ENCODE assay signal across 25 mouse cellular contexts in the genomic region with DNA sequence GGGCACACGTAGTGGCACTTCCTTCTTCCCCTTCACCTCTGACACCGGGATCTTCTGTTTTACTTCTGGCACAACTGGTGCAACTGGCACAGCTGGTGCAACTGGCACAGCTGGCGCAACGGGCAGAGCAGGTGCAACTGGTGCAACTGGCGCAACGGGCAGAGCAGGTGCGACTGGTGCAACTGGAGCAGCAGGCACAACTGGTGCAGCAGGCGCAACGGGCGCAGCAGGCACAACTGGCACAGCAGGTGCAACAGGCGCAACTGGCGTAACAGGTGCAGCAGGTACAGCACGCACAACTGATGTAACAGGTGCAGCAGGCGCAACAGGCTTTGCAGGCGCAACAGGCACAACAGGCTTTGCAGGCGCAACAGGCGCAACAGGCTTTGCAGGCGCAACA. TPM values are rescaled to one million over a fixed set of nuclear protein-coding genes. Genes with fewer than 3 reads are reported as not detected.
DNase-seq lines count a peak whose midpoint lies in the region; ATAC-seq and TF ChIP-seq lines count a peak whose summit lies in the region.
"Had no signal": no experiment of that assay in that cellular context is flagged by ENCODE, and none has a peak within 500 bp of the region (broad histone marks: within the 10 kb centered on the region; RNA-seq: fewer than 3 reads in every experiment).

No protein-coding gene starts in this region.

- H3ac ChIP-seq in myocyte (ENCODE audit: control insufficient read depth, insufficient read length) = no peak overlapping the region

- H3K4me1 ChIP-seq in E14TG2a.4 (replicated peaks; ENCODE audit: low read depth, low read length) (0 out of 2 replicates have a peak, but pooled peaks cover 4% of the 10 kb centered on the region), ES-Bruce4 (ENCODE audit: control insufficient read depth, insufficient read depth, low read length) (no peaks in the 10 kb centered on the region)
- H3K4me1 ChIP-seq in forebrain, embryonic 11.5 days (replicated peaks; ENCODE audit: control insufficient read depth, insufficient read depth, low read length) = no peaks in the 10 kb centered on the region
- H3K4me1 ChIP-seq: embryonic facial prominence, embryonic 10.5 days; embryonic facial prominence, embryonic 12.5 days; forebrain, embryonic 10.5 days had no signal

- no peak overlapping the region for H3K9ac ChIP-seq in ES-Bruce4 (ENCODE audit: low read depth, poor library complexity, severe bottlenecking)
- H3K9ac ChIP-seq in forebrain, embryonic 11.5 days (ENCODE audit: low read length) = no peak overlapping the region
- H3K9ac ChIP-seq: embryonic facial prominence, embryonic 12.5 days had no signal

- DNase-seq in fat pad, adult 2 months (ENCODE audit: extremely low read depth, low read depth, low spot score) = peak; percentile 28
- no peak for DNase-seq in ovary, postnatal 10 days (ENCODE audit: low spot score)
- DNase-seq in urinary bladder, postnatal 25 days (ENCODE audit: low spot score) = no peak
- no peak for DNase-seq in urinary bladder, adult 2 months (ENCODE audit: low spot score)
- DNase-seq in forebrain, embryonic 11.5 days (ENCODE audit: low spot score) = no peak
- DNase-seq: adrenal gland, adult 8-10 months; adrenal gland, postnatal 14 days; adrenal gland, postnatal 36 days; cerebellum, adult 11-12 months; cerebellum, adult 2 months; cerebellum, adult 9-10 months; cerebellum, postnatal 10 days; cerebellum, postnatal 25 days had no signal

- no peak overlapping the region for H3K27ac ChIP-seq in ES-Bruce4 (ENCODE audit: insufficient read depth, low read length)
- H3K27ac ChIP-seq in forebrain, embryonic 11.5 days (ENCODE audit: low read depth, low read length) = no peak overlapping the region
- H3K27ac ChIP-seq: embryonic facial prominence, embryonic 10.5 days; embryonic facial prominence, embryonic 12.5 days; forebrain, embryonic 10.5 days had no signal

- no peak for TF ChIP-seq POLR2A in ES-Bruce4 (IDR thresholded peaks at IDR 0.05; ENCODE audit: insufficient read depth, low read length)
- TF ChIP-seq POLR2A in myocyte (IDR thresholded peaks at IDR 0.05; ENCODE audit: insufficient read length, low read depth) = no peak

- TF ChIP-seq CTCF in E14TG2a.4 (conservative IDR thresholded peaks at IDR 0.05; ENCODE audit: low read length) (no peak), ES-Bruce4 (IDR thresholded peaks at IDR 0.05; ENCODE audit: low read depth, low read length) (no peak)

- no peak for TF ChIP-seq EP300 in ES-Bruce4 (IDR thresholded peaks at IDR 0.05; ENCODE audit: insufficient read depth, low read depth, low read length)

- H3K36me3 ChIP-seq in E14TG2a.4 (ENCODE audit: insufficient read depth, low read length) (no peaks in the 10 kb centered on the region), ES-Bruce4 (ENCODE audit: control insufficient read depth, insufficient read depth, low read length, poor library complexity, severe bottlenecking) (no peaks in the 10 kb centered on the region), myocyte (ENCODE audit: control insufficient read depth, insufficient read depth) (no peaks in the 10 kb centered on the region)
- H3K36me3 ChIP-seq in forebrain, embryonic 11.5 days (ENCODE audit: control insufficient read depth, insufficient read depth, low read length) = no peaks in the 10 kb centered on the region
- H3K36me3 ChIP-seq: embryonic facial prominence, embryonic 10.5 days; embryonic facial prominence, embryonic 12.5 days; forebrain, embryonic 10.5 days had no signal

- H3K9me3 ChIP-seq in E14TG2a.4 (ENCODE audit: low read length) = no peaks in the 10 kb centered on the region
- H3K9me3 ChIP-seq in ES-Bruce4 (replicated peaks; ENCODE audit: control insufficient read depth, insufficient read depth, low read length, poor library complexity, severe bottlenecking) = no peaks in the 10 kb centered on the region
- H3K9me3 ChIP-seq in forebrain, embryonic 11.5 days (ENCODE audit: control insufficient read depth, low read length) = no peaks in the 10 kb centered on the region
- H3K9me3 ChIP-seq: embryonic facial prominence, embryonic 10.5 days; embryonic facial prominence, embryonic 12.5 days; forebrain, embryonic 10.5 days had no signal

- ATAC-seq in forebrain, embryonic 11.5 days (replicated peaks; ENCODE audit: low FRiP score) = no peak
- ATAC-seq: forebrain, embryonic 14.5 days; forebrain, embryonic 16.5 days had no signal

- H3K79me2 ChIP-seq in myocyte (ENCODE audit: control insufficient read depth, insufficient read depth) = no peaks in the 10 kb centered on the region

- H3K27me3 ChIP-seq in E14TG2a.4 (ENCODE audit: insufficient read depth, low read length) (peaks cover 8% of the 10 kb centered on the region; the same call in 1 of the 2 replicates), ES-Bruce4 (ENCODE audit: control insufficient read depth, insufficient read depth, low read length, poor library complexity, severe bottlenecking) (no peaks in the 10 kb centered on the region), myocyte (ENCODE audit: control insufficient read depth, insufficient read depth, insufficient read length) (no peaks in the 10 kb centered on the region)
- no peaks in the 10 kb centered on the region for H3K27me3 ChIP-seq in forebrain, embryonic 11.5 days (ENCODE audit: control insufficient read depth, insufficient read depth, low read length)
- H3K27me3 ChIP-seq: embryonic facial prominence, embryonic 12.5 days had no signal

- no peak overlapping the region for H3K4me2 ChIP-seq in myocyte (ENCODE audit: low read depth)
- no peak overlapping the region for H3K4me2 ChIP-seq in forebrain, embryonic 11.5 days (ENCODE audit: low read depth, low read length, severe bottlenecking)
- H3K4me2 ChIP-seq: embryonic facial prominence, embryonic 12.5 days had no signal

- WGBS in forebrain, embryonic 11.5 days = 76% methylated on average over 18 of the region's 18 CpGs

- H3K4me3 ChIP-seq in E14TG2a.4 (replicated peaks; ENCODE audit: low read length) (peak overlapping the region; percentile 43), ES-Bruce4 (ENCODE audit: low read depth, low read length) (0 out of 2 replicates have a peak overlapping the region, but pooled peaks have one; percentile 1), myocyte (no peak overlapping the region)
- H3K4me3 ChIP-seq in forebrain, embryonic 11.5 days (ENCODE audit: low read depth, low read length) = no peak overlapping the region
- H3K4me3 ChIP-seq: embryonic facial prominence, embryonic 10.5 days; embryonic facial prominence, embryonic 12.5 days; forebrain, embryonic 10.5 days had no signal

TF ChIP-seq in myocyte, 11 proteins besides CTCF, POLR2A, EP300 and RAD21:
- TF ChIP-seq REST (IDR thresholded peaks at IDR 0.05; ENCODE audit: insufficient read depth, insufficient read length) = no peak
- TF ChIP-seq MYOG (IDR thresholded peaks at IDR 0.05; ENCODE audit: control insufficient read depth in 1 of 3, insufficient read depth in 1 of 3, insufficient read length in 2 of 3, low read depth in 2 of 3) = peak in 2 of 3 experiments; percentile 74 to 92
- peak; percentile 66 for TF ChIP-seq TCF3 (IDR thresholded peaks at IDR 0.05; ENCODE audit: insufficient read length, low read depth)
- peak in 2 of 3 experiments; percentile 65 to 76 for TF ChIP-seq MYOD1 (IDR thresholded peaks at IDR 0.05; ENCODE audit: control insufficient read depth in 1 of 3, insufficient read length in 2 of 3, low read depth in 2 of 3)

RNA-seq across cellular contexts. Expression of gene Akap14, which starts 5.5 kb away (rescaled TPM):
- not detected in 2 replicates for polyA plus RNA-seq in ES-Bruce4 (2011; ENCODE audit: insufficient read depth, insufficient read length, low read depth, missing spikeins)
- polyA plus RNA-seq in myocyte (2012; fragmentation: generic; extraction: Trizol) = not detected
- not detected in 2 replicates for polyA plus RNA-seq in urinary bladder, adult 2 months (2012; rRNA removed)
- polyA plus RNA-seq in forebrain, embryonic 11.5 days (2014; fragmentation: Nextera tagmentation; extraction: Ambion mirVana) = 0.11 TPM in 1 of 2 replicates, not detected in the other
- polyA plus RNA-seq: forebrain, embryonic 14.5 days; frontal cortex, adult 2 months had no signal

RNA-seq across cellular contexts. Expression of gene Ndufa1, which starts 27.8 kb away (rescaled TPM):
- polyA plus RNA-seq in ES-Bruce4 (2011; ENCODE audit: insufficient read depth, insufficient read length, low read depth, missing spikeins) (114 and 118 TPM in 2 replicates), myocyte (2012; fragmentation: generic; extraction: Trizol) (250 TPM)
- polyA plus RNA-seq in urinary bladder, adult 2 months (2012; rRNA removed) = 400 and 528 TPM in 2 replicates
- 366 and 371 TPM in 2 replicates for polyA plus RNA-seq in forebrain, embryonic 11.5 days (2014; fragmentation: Nextera tagmentation; extraction: Ambion mirVana)

RNA-seq across cellular contexts. Expression of gene Rnf113a1, which starts 27.9 kb away (rescaled TPM):
- 5.3 and 9.1 TPM in 2 replicates for polyA plus RNA-seq in ES-Bruce4 (2011; ENCODE audit: insufficient read depth, insufficient read length, low read depth, missing spikeins)
- polyA plus RNA-seq in myocyte (2012; fragmentation: generic; extraction: Trizol) = 3.0 TPM
- 5.9 and 7.4 TPM in 2 replicates for polyA plus RNA-seq in urinary bladder, adult 2 months (2012; rRNA removed)
- polyA plus RNA-seq in forebrain, embryonic 11.5 days (2014; fragmentation: Nextera tagmentation; extraction: Ambion mirVana) = 13.1 and 13.3 TPM in 2 replicates

RNA-seq across cellular contexts. Expression of gene Nkap, which starts 36.5 kb away (rescaled TPM):
- 26.1 and 27.2 TPM in 2 replicates for polyA plus RNA-seq in ES-Bruce4 (2011; ENCODE audit: insufficient read depth, insufficient read length, low read depth, missing spikeins)
- polyA plus RNA-seq in myocyte (2012; fragmentation: generic; extraction: Trizol) = 2.3 TPM
- 4.2 and 5.3 TPM in 2 replicates for polyA plus RNA-seq in urinary bladder, adult 2 months (2012; rRNA removed)
- 24.3 and 27.4 TPM in 2 replicates for polyA plus RNA-seq in forebrain, embryonic 11.5 days (2014; fragmentation: Nextera tagmentation; extraction: Ambion mirVana)

RNA-seq across cellular contexts. Expression of gene Gm9, which starts 47.7 kb away (rescaled TPM):
- 3.0 and 3.3 TPM in 2 replicates for polyA plus RNA-seq in ES-Bruce4 (2011; ENCODE audit: insufficient read depth, insufficient read length, low read depth, missing spikeins)
- not detected for polyA plus RNA-seq in myocyte (2012; fragmentation: generic; extraction: Trizol)
- polyA plus RNA-seq in urinary bladder, adult 2 months (2012; rRNA removed) = not detected in 2 replicates
- not detected in 2 replicates for polyA plus RNA-seq in forebrain, embryonic 11.5 days (2014; fragmentation: Nextera tagmentation; extraction: Ambion mirVana)
- polyA plus RNA-seq: C2C12; cerebellum, adult 2 months; cortical plate, adult 2 months; embryonic facial prominence, embryonic 10.5 days; embryonic facial prominence, embryonic 12.5 days; embryonic facial prominence, embryonic 14.5 days; forebrain, embryonic 10.5 days; forebrain, embryonic 14.5 days; forebrain, embryonic 16.5 days; frontal cortex, adult 2 months had no signal

Comparison
In these comparisons a context has a peak if more than half of its experiments do, and no peak if none do; other contexts are left out.
1. H3K4me3 ChIP-seq: peak in E14TG2a.4 (single experiment) and ES-Bruce4 (single experiment); none in myocyte (single experiment) and forebrain, embryonic 11.5 days (single experiment).